Mouse (Mus musculus) thymus, adult 2 months (tissue): ENCODE data around the gene Hoxb7.

Experiments used
- CTCF ChIP-seq: fragments of 200-500 bp; IDR thresholded peaks from 2 replicates; pipeline ENCODE4 v1.5.1; 2012; ENCODE audit warnings: mild to moderate bottlenecking, control low read depth, low read length, moderate library complexity, borderline replicate concordance; ENCODE audit not compliant: control insufficient read depth, poor library complexity, insufficient read depth; ENCODE audit errors: extremely low read depth
- POLR2A ChIP-seq: fragments of 200-500 bp; IDR thresholded peaks from 2 replicates; pipeline ENCODE4 v1.6.1; 2012; ENCODE audit warnings: mild to moderate bottlenecking, low read length, control low read depth, moderate library complexity; ENCODE audit not compliant: control insufficient read depth, poor library complexity, insufficient read depth; ENCODE audit errors: extremely low read depth

- TF ChIP-seq CTCF: no peak
- TF ChIP-seq POLR2A: no peak
These were observed 32.1 kb downstream of the Hoxb7 start for GRCm38 (mm10) chr11:96318368-96319070.
